Mouse (Mus musculus): Measurements from ENCODE around the gene Rnf166. TPM values are rescaled to one million over a fixed set of nuclear protein-coding genes. Genes with fewer than 3 reads are reported as not detected.
A peak's percentile ranks its signal among the peaks of the same experiment; 100 is the strongest.

Rnf166 gene
- polyA plus RNA-seq, 1 experiment, result 38.9 TPM

- no peak for TF ChIP-seq POLR2A (IDR thresholded peaks at IDR 0.05; ENCODE audit: low read depth, low read length)
- TF ChIP-seq CTCF (IDR thresholded peaks at IDR 0.05; ENCODE audit: borderline replicate concordance, insufficient read depth, low read length), result no peak
These were observed 33.1 kb downstream of the Rnf166 start for GRCm38 (mm10) chr8:122442781-122443180.

GRCm38 (mm10) chr8:122442356-122442755 is 33.5 kb downstream of the Rnf166 start:
- Histone ChIP-seq H3K27ac (ENCODE audit: insufficient read depth, low read length) (no peak overlapping the region), H3K4me3 (ENCODE audit: insufficient read depth, low read length) (peak overlapping the region; percentile 73), H3K4me1 (ENCODE audit: control insufficient read depth, insufficient read depth, low read length) (no peaks in the 10 kb centered on the region)
- TF ChIP-seq POLR2A (IDR thresholded peaks at IDR 0.05; ENCODE audit: low read depth, low read length) (no peak), CTCF (IDR thresholded peaks at IDR 0.05; ENCODE audit: borderline replicate concordance, insufficient read depth, low read length) (no peak)

More at GRCm38 (mm10) chr8:122442781-122443180, 33.1 kb downstream of the Rnf166 start:
- Histone ChIP-seq H3K4me3 (ENCODE audit: insufficient read depth, low read length) (peak overlapping the region; percentile 73), H3K27ac (ENCODE audit: insufficient read depth, low read length) (peak overlapping the region; percentile 12; the same call in 1 of the 2 replicates), H3K4me1 (ENCODE audit: control insufficient read depth, insufficient read depth, low read length) (no peaks in the 10 kb centered on the region)

DNA sequence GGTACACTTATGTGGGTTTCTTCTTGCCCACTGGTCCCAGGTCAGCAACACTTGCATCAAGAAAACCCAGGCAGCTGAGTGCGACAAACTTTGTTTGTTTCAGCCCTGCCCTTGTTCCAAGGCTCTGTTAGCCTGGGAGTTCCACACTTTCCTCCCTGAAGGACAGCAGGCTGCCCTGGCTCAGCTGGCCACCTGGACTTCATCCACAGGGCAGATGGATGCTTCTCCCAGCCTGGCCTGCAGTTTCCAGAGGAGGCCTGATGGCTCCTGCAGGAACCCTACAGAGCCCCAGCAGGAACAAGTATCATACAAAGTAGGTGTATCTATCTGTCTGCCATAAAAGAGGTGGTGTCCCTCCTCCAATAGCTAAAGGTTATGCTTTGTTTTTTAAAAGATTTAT is 34.5 kb downstream of the Rnf166 start:
- Histone ChIP-seq H3K4me3 (ENCODE audit: insufficient read depth, low read length) (no peak overlapping the region), H3K27ac (ENCODE audit: insufficient read depth, low read length) (no peak overlapping the region), H3K4me1 (ENCODE audit: control insufficient read depth, insufficient read depth, low read length) (no peaks in the 10 kb centered on the region)
- no peak for TF ChIP-seq POLR2A (IDR thresholded peaks at IDR 0.05; ENCODE audit: low read depth, low read length)
- no peak for TF ChIP-seq CTCF (IDR thresholded peaks at IDR 0.05; ENCODE audit: borderline replicate concordance, insufficient read depth, low read length)

DNA sequence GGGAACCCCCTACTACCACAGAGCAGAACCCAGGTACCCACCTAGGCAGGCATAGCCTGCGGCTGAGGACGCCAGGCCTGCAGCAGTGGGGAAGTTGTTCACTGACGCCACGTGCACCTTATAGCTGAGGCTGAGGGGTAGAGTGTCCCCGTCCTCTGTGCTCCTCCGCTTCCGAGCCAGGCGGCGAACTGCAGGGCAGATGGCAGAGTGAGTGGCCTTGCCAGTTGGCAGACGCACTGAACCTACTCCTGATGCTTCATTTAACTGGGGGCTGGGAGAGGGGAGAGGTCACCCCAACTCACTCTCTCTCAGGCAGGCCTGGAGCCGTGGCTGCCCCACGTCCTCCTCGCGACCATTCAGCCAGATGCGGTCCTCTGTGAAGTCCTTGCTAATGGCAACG is 36.5 kb downstream of the Rnf166 start:
- H3K4me1 ChIP-seq (ENCODE audit: control insufficient read depth, insufficient read depth, low read length), result no peaks in the 10 kb centered on the region
- H3K27ac ChIP-seq (ENCODE audit: insufficient read depth, low read length), result no peak overlapping the region
- H3K4me3 ChIP-seq (ENCODE audit: insufficient read depth, low read length), result no peak overlapping the region
- TF ChIP-seq POLR2A (IDR thresholded peaks at IDR 0.05; ENCODE audit: low read depth, low read length), result no peak

DNA sequence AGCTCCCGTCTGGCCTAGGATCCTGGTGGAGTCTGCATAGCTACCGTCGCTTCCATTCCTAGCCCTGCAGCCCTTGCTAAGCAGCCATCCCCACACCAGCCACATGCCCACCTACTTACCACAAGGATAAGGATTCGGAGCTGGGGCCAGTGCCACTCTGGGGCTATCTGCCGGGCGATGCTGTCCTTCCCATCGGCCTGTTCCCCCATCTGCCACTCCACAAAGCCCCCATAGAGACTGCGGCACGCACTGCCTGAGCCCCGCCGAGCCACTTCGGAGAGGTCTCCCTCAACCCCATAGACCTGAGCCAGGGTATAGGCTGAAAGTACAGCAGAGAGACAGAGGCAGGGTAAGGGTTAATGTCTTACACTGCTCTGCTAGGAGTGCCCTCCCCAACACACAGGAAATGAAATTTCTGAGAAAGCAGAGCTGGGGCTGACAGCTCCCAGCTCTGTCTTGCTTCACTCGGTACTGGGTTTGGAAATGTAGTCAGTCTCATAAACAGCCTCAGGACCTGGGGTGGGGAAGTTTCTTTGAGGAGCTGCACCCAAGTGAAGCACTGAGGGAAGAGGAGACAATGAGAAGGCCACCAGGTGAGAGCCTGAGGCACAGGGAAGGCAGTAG is 38.0 kb downstream of the Rnf166 start:
- no peak overlapping the region for H3K27ac ChIP-seq (ENCODE audit: insufficient read depth, low read length)

GRCm38 (mm10) chr8:122436586-122437125 is 39.2 kb downstream of the Rnf166 start:
- TF ChIP-seq CTCF (IDR thresholded peaks at IDR 0.05; ENCODE audit: borderline replicate concordance, insufficient read depth, low read length) (no peak), POLR2A (IDR thresholded peaks at IDR 0.05; ENCODE audit: low read depth, low read length) (no peak)
- Histone ChIP-seq H3K27ac (ENCODE audit: insufficient read depth, low read length) (no peak overlapping the region), H3K4me3 (ENCODE audit: insufficient read depth, low read length) (no peak overlapping the region), H3K4me1 (ENCODE audit: control insufficient read depth, insufficient read depth, low read length) (no peaks in the 10 kb centered on the region)

More for the DNA sequence above, 38.0 kb downstream of the Rnf166 start:
- no peaks in the 10 kb centered on the region for H3K4me1 ChIP-seq (ENCODE audit: control insufficient read depth, insufficient read depth, low read length)
- no peak for TF ChIP-seq POLR2A (IDR thresholded peaks at IDR 0.05; ENCODE audit: low read depth, low read length)
- no peak for TF ChIP-seq CTCF (IDR thresholded peaks at IDR 0.05; ENCODE audit: borderline replicate concordance, insufficient read depth, low read length)
- H3K4me3 ChIP-seq (ENCODE audit: insufficient read depth, low read length), result no peak overlapping the region

DNA sequence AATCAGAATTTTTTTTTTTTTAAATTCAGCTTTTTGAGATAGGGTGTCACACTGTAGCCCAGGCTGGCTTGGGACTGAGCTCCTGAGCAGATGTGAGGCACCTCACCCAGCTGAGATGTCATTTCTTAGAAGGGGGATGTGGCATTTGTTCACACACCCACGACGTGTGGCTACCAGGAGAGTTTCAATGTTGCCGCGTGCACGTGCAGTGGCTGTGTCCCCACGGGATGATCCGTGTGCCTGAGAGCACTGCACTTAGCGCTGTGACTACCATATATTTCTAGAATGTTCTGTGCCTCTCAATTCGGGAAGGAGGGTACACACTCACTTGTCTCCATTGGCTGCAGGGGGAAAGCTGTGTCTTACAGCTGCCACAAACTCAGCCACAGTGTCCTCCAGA is 39.7 kb downstream of the Rnf166 start:
- H3K4me1 ChIP-seq (ENCODE audit: control insufficient read depth, insufficient read depth, low read length), result no peaks in the 10 kb centered on the region
- no peak overlapping the region for H3K4me3 ChIP-seq (ENCODE audit: insufficient read depth, low read length)
- TF ChIP-seq POLR2A (IDR thresholded peaks at IDR 0.05; ENCODE audit: low read depth, low read length), result no peak
- TF ChIP-seq CTCF (IDR thresholded peaks at IDR 0.05; ENCODE audit: borderline replicate concordance, insufficient read depth, low read length), result no peak
- no peak overlapping the region for H3K27ac ChIP-seq (ENCODE audit: insufficient read depth, low read length)

GRCm38 (mm10) chr8:122435375-122435774 is 40.5 kb downstream of the Rnf166 start:
- H3K27ac ChIP-seq (ENCODE audit: insufficient read depth, low read length), result no peak overlapping the region
- TF ChIP-seq CTCF (IDR thresholded peaks at IDR 0.05; ENCODE audit: borderline replicate concordance, insufficient read depth, low read length), result peak; percentile 12; the same call in 1 of the 2 replicates
- TF ChIP-seq POLR2A (IDR thresholded peaks at IDR 0.05; ENCODE audit: low read depth, low read length), result no peak
- H3K4me1 ChIP-seq (ENCODE audit: control insufficient read depth, insufficient read depth, low read length), result no peaks in the 10 kb centered on the region
- H3K4me3 ChIP-seq (ENCODE audit: insufficient read depth, low read length), result no peak overlapping the region

- Histone ChIP-seq H3K4me1 (ENCODE audit: control insufficient read depth, insufficient read depth, low read length) (no peaks in the 10 kb centered on the region), H3K27ac (ENCODE audit: insufficient read depth, low read length) (no peak overlapping the region), H3K4me3 (ENCODE audit: insufficient read depth, low read length) (no peak overlapping the region)
- TF ChIP-seq POLR2A (IDR thresholded peaks at IDR 0.05; ENCODE audit: low read depth, low read length) (no peak), CTCF (IDR thresholded peaks at IDR 0.05; ENCODE audit: borderline replicate concordance, insufficient read depth, low read length) (peak; percentile 12; the same call in 1 of the 2 replicates)
These were observed 42.5 kb downstream of the Rnf166 start for GRCm38 (mm10) chr8:122433269-122433905.
